Mouse (Mus musculus): ENCODE data around the gene Dnajc14. TPM values are rescaled to one million over a fixed set of nuclear protein-coding genes. Genes with fewer than 3 reads are reported as not detected.

The Dnajc14 gene
- polyA plus RNA-seq, 1 experiment from 2014 or later: 54.1 TPM

Other genes starting within 250 kb of the Dnajc14 start
- 198 and 206 TPM in 2 replicates for gene Pa2g4, start 238.1 kb upstream of the Dnajc14 start, polyA plus RNA-seq (2015; fragmentation: Nextera tagmentation; extraction: Ambion mirVana)
- 32.0 and 38.0 TPM in 2 replicates for gene Erbb3, start 214.4 kb upstream of the Dnajc14 start, polyA plus RNA-seq (2015; fragmentation: Nextera tagmentation; extraction: Ambion mirVana)
- 553 and 704 TPM in 2 replicates for gene Rps26, start 177.3 kb upstream of the Dnajc14 start, polyA plus RNA-seq (2015; fragmentation: Nextera tagmentation; extraction: Ambion mirVana)
- gene Ikzf4, start 158.1 kb upstream of the Dnajc14 start, polyA plus RNA-seq (2015; fragmentation: Nextera tagmentation; extraction: Ambion mirVana): 2.1 and 2.5 TPM in 2 replicates
- gene Suox, start 130.0 kb upstream of the Dnajc14 start, polyA plus RNA-seq (2015; fragmentation: Nextera tagmentation; extraction: Ambion mirVana): 17.7 and 24.4 TPM in 2 replicates
- 85.1 and 87.8 TPM in 2 replicates for gene Rab5b, start 107.8 kb upstream of the Dnajc14 start, polyA plus RNA-seq (2015; fragmentation: Nextera tagmentation; extraction: Ambion mirVana)
- gene Pmel, start 99.9 kb upstream of the Dnajc14 start, polyA plus RNA-seq (2015; fragmentation: Nextera tagmentation; extraction: Ambion mirVana): 1.6 and 3.0 TPM in 2 replicates
- 76.7 and 81.2 TPM in 2 replicates for gene Cdk2, start 99.0 kb upstream of the Dnajc14 start, polyA plus RNA-seq (2015; fragmentation: Nextera tagmentation; extraction: Ambion mirVana)
- 28.2 and 36.1 TPM in 2 replicates for gene Dgka, start 59.2 kb upstream of the Dnajc14 start, polyA plus RNA-seq (2015; fragmentation: Nextera tagmentation; extraction: Ambion mirVana)
- gene Pym1, start 56.2 kb upstream of the Dnajc14 start, polyA plus RNA-seq (2015; fragmentation: Nextera tagmentation; extraction: Ambion mirVana): 35.0 and 36.2 TPM in 2 replicates
- 2.2 and 3.5 TPM in 2 replicates for gene Mmp19, start 13.2 kb upstream of the Dnajc14 start, polyA plus RNA-seq (2015; fragmentation: Nextera tagmentation; extraction: Ambion mirVana)
- 17.3 and 18.2 TPM in 2 replicates for gene Tmem198b, start 308 bp downstream of the Dnajc14 start, polyA plus RNA-seq (2015; fragmentation: Nextera tagmentation; extraction: Ambion mirVana)
- 161 and 184 TPM in 2 replicates for gene Sarnp, start 13.3 kb downstream of the Dnajc14 start, polyA plus RNA-seq (2015; fragmentation: Nextera tagmentation; extraction: Ambion mirVana)
- gene Ormdl2, start 17.6 kb downstream of the Dnajc14 start, polyA plus RNA-seq (2015; fragmentation: Nextera tagmentation; extraction: Ambion mirVana): 84.9 and 103 TPM in 2 replicates
- 2.8 and 2.9 TPM in 2 replicates for gene Gdf11, start 87.7 kb downstream of the Dnajc14 start, polyA plus RNA-seq (2015; fragmentation: Nextera tagmentation; extraction: Ambion mirVana)
- gene Cd63, start 96.9 kb downstream of the Dnajc14 start, polyA plus RNA-seq (2015; fragmentation: Nextera tagmentation; extraction: Ambion mirVana): 756 and 798 TPM in 2 replicates
- gene Rdh5, start 118.8 kb downstream of the Dnajc14 start, polyA plus RNA-seq (2015; fragmentation: Nextera tagmentation; extraction: Ambion mirVana): 16.6 and 18.7 TPM in 2 replicates
- 194 and 206 TPM in 2 replicates for gene Bloc1s1, start 120.0 kb downstream of the Dnajc14 start, polyA plus RNA-seq (2015; fragmentation: Nextera tagmentation; extraction: Ambion mirVana)
- gene Itga7, start 129.8 kb downstream of the Dnajc14 start, polyA plus RNA-seq (2015; fragmentation: Nextera tagmentation; extraction: Ambion mirVana): 7.9 and 12.4 TPM in 2 replicates
- gene Mettl7b, start 156.9 kb downstream of the Dnajc14 start, polyA plus RNA-seq (2015; fragmentation: Nextera tagmentation; extraction: Ambion mirVana): 3.4 and 3.6 TPM in 2 replicates
- gene Olfr9, start 185.4 kb downstream of the Dnajc14 start, polyA plus RNA-seq (2015; fragmentation: Nextera tagmentation; extraction: Ambion mirVana): not detected in 2 replicates
- gene Olfr763, start 206.7 kb downstream of the Dnajc14 start, polyA plus RNA-seq (2015; fragmentation: Nextera tagmentation; extraction: Ambion mirVana): not detected in 2 replicates
- not detected in 2 replicates for gene Olfr764-ps1, start 235.8 kb downstream of the Dnajc14 start, polyA plus RNA-seq (2015; fragmentation: Nextera tagmentation; extraction: Ambion mirVana)
- not detected in 2 replicates for gene Olfr765, start 245.9 kb downstream of the Dnajc14 start, polyA plus RNA-seq (2015; fragmentation: Nextera tagmentation; extraction: Ambion mirVana)